Mouse (Mus musculus) natural killer cell, adult 2 months (primary cell): ENCODE results near the gene Patj.

Experiments
- DNase-seq, 2 experiments: peaks; one replicate each; pipeline ENCODE4 v3.0.0; 2022; ENCODE audit warnings: low spot score in 2 of 2

Patj gene

GRCm38 (mm10) chr4:98727295-98727958 lies 331.8 kb downstream of the Patj start:
- no peak for DNase-seq

GRCm38 (mm10) chr4:98727959-98728347 lies 332.4 kb downstream of the Patj start:
- DNase-seq: no peak

DNA sequence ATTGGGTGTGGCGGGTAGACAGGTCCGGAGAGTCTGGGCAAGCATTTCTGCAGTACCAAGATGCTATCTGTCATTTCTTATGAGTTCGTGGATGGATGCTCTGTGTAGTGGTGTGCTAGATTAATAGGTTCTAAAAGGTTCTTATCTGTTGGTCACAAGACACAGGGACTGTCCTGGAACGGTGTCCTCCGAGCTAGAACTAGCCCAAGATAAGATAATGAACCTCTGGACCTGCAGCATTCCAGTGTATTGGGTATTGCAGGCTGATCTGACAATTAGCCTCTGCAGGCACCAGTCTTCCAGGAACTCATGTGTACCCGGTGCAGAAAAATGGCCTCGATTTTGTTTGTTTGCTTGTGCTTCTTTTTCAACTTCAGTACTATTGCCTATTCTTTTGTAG lies 333.1 kb downstream of the Patj start:
- DNase-seq: no peak

DNA sequence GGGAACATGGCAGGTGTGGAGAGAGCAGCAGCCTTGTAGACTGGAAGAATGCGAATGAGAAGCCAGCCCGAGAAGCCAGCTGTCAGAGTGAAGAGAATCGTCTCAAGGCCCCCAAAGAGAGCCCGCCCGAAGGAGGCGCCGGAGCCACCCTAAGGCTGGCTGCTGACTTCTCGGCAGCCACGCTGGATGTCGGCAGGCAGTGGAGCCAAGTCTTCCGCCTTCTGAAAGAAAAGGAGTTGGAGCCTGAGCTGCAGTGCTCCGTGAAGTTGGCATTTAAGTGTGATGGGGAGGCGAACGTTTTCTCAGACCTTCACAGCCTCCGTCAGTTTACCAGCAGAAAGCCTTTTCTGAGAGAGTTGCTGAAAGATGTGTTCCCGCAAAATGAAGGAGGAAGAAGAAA lies 338.1 kb downstream of the Patj start:
- no peak for DNase-seq

DNA sequence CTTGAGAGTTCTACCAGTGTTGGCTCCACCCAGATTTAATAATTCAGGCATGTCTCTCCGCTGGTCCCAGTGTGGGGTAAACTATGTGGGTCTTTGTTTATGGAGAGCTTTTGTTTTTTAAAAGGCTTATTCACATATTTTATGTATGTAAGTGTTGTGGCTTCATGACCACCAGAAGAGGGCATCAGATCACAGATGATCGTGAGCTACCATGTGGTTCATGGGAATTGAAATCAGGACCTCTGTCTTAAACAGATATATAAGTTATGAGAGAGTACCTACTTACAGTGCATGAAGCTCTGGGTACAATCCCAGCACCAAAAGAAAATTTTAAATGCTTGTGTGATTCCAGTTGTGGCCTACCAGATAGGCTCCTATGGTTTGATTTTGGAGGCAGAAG lies 344.2 kb downstream of the Patj start:
- DNase-seq: no peak

GRCm38 (mm10) chr4:98743209-98743905 lies 347.8 kb downstream of the Patj start:
- DNase-seq: no peak

GRCm38 (mm10) chr4:98743906-98744210 lies 348.3 kb downstream of the Patj start:
- DNase-seq: no peak

DNA sequence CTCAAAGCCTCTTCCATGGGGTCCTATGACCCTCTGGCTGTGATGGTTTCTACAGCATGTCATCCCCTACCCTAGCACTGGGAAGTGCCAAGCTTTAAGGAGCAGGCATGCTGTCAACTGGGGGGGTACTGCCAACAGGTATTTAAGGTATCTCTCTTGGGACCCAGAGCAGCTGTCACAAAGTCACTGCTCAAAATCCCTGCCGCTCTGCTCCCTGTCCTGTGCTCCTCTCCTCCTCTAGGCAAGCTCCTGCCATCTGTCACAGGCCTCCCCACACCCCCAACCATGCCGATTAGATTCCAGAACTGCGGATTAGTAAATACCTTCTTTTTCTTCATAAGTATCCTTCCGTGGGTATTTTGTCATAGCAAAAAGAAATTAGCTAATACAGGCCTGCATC lies 358.9 kb downstream of the Patj start:
- no peak for DNase-seq

DNA sequence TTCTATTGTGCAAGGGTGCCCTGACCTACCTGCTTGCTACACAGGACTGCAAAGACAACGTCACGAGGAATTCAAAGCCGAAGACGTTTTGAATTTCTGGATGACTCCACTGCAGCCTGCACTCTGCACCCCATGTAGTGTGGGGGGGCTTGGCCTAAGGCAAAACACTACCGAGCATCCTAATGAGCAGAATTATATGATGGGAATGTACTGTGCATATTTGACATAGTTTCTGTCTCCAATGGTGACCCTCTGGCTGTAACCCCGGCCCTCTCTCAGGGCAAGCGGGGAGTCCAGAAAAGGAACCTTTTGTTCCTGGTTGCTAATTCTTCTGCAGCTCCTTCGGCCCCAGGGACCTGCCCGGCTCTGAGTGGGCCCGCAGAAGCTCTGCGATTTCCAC lies 360.6 kb downstream of the Patj start:
- DNase-seq: no peak

DNA sequence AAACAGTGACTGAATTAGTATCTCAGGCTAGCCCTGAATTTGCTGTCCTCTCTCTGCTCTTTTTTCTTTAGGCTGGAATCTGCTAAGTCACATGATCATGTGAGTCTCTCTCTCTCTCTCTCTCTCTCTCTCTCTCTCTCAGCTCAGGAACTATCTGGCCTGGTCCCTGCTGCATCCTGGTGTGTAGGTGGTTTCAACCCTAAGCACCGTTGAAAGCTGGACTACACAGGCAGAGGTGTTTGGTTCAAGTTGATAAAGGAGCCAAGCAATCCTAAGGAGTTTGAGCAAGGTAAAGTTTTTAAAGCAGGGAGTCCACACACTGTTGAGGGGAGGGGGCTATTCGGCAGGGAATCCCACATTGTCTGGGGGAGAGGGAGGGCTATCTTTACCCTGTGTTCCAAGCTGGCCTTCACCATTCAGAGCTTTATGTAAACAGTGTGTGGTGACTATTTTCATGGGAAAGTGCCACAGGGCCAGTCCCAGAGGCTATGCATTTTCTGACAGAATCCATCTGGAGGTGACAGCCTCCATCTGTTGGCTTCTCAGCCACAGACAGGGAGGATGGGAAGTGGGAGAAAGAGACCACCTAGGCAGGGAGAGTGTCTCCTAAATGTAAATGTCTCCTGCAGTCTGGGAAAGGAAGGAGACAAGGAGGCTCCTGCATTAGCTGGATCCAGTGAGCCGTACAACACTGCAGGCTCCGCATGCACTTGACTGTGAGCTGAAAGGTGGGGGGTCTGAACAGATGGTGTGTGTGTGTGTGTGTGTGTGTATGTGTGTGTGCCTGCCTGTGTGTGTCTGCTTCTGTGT lies 362.6 kb downstream of the Patj start:
- DNase-seq: no peak

DNA sequence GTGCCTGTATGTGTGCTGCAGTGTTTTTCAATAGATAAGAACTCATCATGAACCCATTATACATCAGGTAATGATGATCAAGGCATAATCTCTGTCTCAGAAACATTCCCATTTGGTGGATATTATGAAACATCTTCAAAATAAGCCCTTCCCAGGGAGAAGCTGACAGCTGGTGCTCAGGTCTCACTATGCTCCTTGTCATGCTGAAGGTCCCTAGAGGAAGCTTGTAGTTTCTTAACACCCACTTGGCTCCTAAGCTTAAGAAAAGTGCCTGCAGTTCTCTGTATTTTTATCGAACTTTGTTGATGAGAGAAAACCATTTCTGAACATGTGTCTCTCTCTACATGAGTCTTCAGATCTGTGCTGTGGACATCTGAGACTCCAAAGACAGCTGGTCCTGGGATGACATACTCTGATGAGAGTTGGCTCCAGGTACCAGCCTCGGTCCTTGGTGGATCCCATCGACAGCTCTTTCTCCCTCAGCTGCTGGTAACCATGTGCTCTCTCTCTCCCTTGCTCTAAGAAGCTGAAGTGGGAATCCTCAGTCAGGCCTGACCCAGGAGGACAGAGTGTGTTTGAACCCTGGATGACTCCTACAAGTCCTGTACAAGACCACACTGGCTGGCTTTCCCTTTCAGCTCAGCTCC lies 363.4 kb downstream of the Patj start:
- DNase-seq: no peak

DNA sequence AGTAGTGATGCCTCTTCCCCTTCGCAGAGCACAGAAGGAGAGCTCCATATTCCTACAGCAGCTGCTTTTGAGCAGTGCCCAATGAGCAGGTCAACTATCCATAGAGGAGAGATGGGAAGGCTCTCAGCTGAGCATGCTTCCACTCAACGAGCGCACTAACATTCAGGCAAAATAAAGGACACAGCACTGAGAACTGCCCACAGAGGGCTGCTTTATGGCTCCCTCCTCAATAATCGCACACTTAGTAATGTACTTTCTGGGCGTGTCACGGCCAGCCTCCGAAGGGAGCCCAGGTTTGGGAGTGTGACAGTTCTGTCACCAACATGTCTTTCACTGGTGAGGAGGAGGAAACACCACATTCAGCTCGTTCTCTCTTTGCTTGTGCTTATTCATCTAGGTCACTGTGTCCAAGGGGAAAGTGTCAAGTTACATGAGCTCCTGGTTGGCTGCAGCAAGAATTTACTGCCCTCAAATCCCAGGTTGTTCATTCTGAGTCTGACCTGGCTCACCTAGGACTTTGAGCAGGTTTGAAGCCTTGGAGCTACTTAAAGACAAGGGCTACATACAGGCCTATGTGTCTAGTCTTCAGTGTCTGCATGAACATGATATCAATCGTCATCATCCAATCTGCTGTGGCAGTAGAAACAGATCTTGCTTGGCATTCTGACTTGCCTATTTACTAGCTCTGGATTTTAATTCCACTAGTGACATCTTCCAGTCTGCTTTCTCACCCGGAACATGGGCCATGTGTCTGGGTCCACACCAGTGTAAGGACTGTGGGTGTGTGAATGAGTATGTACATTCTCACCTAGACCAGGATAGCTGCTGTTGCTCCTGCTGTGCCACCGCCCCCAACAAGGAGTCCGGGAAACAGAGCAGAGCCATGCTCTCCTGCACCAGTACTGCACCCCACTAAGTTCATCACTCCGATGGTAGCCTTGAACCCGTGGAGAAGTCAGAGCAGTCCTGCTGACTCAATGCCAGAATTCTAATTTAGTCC lies 371.8 kb downstream of the Patj start:
- DNase-seq: no peak
